Mouse (Mus musculus) midbrain, embryonic 10.5 days (tissue): ENCODE data around the gene Prdm10. TPM values are rescaled to one million over a fixed set of nuclear protein-coding genes. Genes with fewer than 3 reads are reported as not detected.
A peak's percentile ranks its signal among the peaks of the same experiment; 100 is the strongest.

Source experiments
- DNase-seq: peaks from one replicate; pipeline ENCODE4 v3.0.0-alpha.2; 2017; ENCODE audit warnings: low spot score
- H3K27ac ChIP-seq: fragments of 300-500 bp; sonication (generic); replicated peaks from 2 replicates; pipeline ENCODE4 v1.5.1; 2016; ENCODE audit warnings: mild to moderate bottlenecking
- H3K27me3 ChIP-seq: fragments of 300-500 bp; sonication (generic); 2 replicates; pipeline ENCODE4 v1.6.1; 2016; ENCODE audit warnings: low read depth, mild to moderate bottlenecking; ENCODE audit not compliant: poor library complexity, severe bottlenecking
- H3K36me3 ChIP-seq: fragments of 300-500 bp; sonication (generic); 2 replicates; pipeline ENCODE4 v1.6.1; 2016; ENCODE audit warnings: mild to moderate bottlenecking, moderate library complexity
- H3K4me1 ChIP-seq: fragments of 300-500 bp; sonication (generic); 2 replicates; pipeline ENCODE4 v1.6.1; 2016
- H3K4me3 ChIP-seq: fragments of 300-500 bp; sonication (generic); 2 replicates; pipeline ENCODE4 v1.5.1; 2016; ENCODE audit warnings: mild to moderate bottlenecking, moderate library complexity
- H3K9me3 ChIP-seq: fragments of 300-500 bp; sonication (generic); replicated peaks from 2 replicates; pipeline ENCODE4 v1.6.1; 2016; ENCODE audit warnings: mild to moderate bottlenecking
- WGBS: fragments of 180-500 bp; shearing (Covaris S2); methylation state at CpG from one replicate; pipeline ENCODE4 v1.1.7; 2016; 5-methylcytosine and 5-hydroxymethylcytosine counted together
- polyA plus RNA-seq: library from polyadenylated mRNA; unstranded; fragments of >200 nt; fragmentation: Nextera tagmentation; extraction: Ambion mirVana; gene quantifications from 2 replicates; pipeline ENCODE4 v1.2.1, GENCODE M21; 2016

Prdm10 gene
- polyA plus RNA-seq, 1 experiment from 2014 or later: 7.3 TPM

- Histone ChIP-seq H3K27ac (no peak overlapping the region), H3K27me3 (no peaks in the 10 kb centered on the region), H3K4me3 (no peak overlapping the region), H3K4me1 (peaks cover 4% of the 10 kb centered on the region; the same call in 1 of the 2 replicates), H3K9me3 (no peaks in the 10 kb centered on the region), H3K36me3 (no peaks in the 10 kb centered on the region)
- WGBS: 89% methylated on average over 8 of the region's 8 CpGs
- DNase-seq: no peak
Measured at GRCm38 (mm10) chr9:31247447-31248220, 32.7 kb upstream of the Prdm10 start.

DNA sequence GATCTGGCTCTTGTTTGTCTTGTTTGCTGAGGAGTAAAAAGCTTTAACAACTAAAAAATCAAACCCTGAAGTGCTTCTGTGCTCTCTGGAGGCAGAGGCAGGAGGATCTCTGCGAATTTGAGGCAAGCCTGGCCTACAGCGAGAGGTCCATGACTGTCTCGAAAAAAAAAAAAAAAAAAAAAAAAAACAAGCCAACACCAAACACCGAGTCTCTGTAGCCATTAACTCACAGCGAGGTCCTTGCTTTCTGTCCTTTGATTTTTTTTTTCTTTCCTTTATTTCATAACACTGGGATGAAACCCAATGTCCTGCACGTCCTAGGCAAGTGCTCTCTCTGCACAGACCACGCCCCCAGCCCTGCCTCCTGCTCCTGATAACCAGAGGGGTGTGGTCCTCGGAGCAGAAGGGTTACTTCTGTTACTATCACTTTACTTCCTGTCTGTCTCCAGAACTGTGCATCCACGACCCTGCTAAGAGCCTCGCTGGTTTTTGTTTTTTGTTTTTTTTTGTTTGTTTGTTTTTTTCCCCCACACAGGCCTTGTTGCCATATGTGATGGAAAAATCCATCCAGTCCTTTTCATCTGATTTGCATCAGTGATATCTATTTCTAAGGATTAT is 28.0 kb upstream of the Prdm10 start:
- 82% methylated on average over 10 of the region's 10 CpGs for WGBS
- DNase-seq: no peak
- H3K4me1 ChIP-seq: peaks cover 6% of the 10 kb centered on the region

GRCm38 (mm10) chr9:31253311-31253734 is 27.0 kb upstream of the Prdm10 start:
- H3K27ac ChIP-seq: peak overlapping the region; percentile 39
- H3K4me1 ChIP-seq: peaks cover 6% of the 10 kb centered on the region
- DNase-seq: no peak

More for the DNA sequence above, 28.0 kb upstream of the Prdm10 start:
- Histone ChIP-seq H3K27ac (no peak overlapping the region), H3K27me3 (no peaks in the 10 kb centered on the region), H3K9me3 (no peaks in the 10 kb centered on the region), H3K36me3 (no peaks in the 10 kb centered on the region), H3K4me3 (no peak overlapping the region)

DNA sequence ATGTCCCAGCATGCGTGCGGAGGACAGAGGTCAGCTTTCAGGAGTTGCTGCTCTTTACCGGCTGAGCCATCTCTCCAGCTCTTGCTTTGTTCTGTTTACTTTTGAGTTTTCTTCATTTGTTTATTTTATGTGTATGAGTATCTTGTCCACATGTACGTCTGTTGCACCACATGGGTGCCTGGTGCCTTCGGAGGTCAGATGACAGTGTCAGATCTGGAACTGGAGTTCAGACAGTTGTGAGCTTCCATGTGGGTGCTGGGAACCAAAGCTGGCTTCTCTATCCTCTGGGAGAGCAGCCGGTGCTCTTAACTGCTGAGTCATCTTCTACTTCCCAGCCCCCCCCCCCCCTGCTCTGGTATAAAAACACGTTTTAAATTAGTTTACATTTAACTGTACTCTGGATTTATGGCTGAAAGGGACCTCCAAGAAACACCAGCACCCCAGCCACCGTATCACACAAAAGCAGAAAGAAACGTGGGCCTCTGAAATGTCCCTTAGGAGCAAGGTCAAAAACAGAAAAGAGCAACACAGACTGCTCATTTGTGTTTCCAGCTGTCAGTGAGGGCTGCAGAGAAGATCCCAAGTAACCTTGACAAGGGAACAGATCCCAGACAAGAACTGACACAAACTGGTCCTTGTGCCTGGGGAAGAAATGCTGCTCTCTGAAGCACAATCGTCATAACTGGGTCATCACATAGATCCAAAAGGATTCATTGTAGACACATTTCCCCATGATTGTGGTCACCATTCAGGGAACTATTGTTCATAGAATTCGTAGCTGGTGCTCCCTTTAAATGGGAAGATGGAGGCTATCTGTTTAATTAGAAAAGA is 26.3 kb upstream of the Prdm10 start:
- H3K27me3 ChIP-seq: no peaks in the 10 kb centered on the region
- no peaks in the 10 kb centered on the region for H3K36me3 ChIP-seq
- peaks cover 6% of the 10 kb centered on the region for H3K4me1 ChIP-seq
- no peak for DNase-seq
- peak overlapping the region; percentile 39 for H3K27ac ChIP-seq
- H3K4me3 ChIP-seq: no peak overlapping the region
- 72% methylated on average over 11 of the region's 11 CpGs for WGBS
- no peaks in the 10 kb centered on the region for H3K9me3 ChIP-seq

More at GRCm38 (mm10) chr9:31253311-31253734, 27.0 kb upstream of the Prdm10 start:
- Histone ChIP-seq H3K27me3 (no peaks in the 10 kb centered on the region), H3K9me3 (no peaks in the 10 kb centered on the region), H3K36me3 (no peaks in the 10 kb centered on the region), H3K4me3 (no peak overlapping the region)
- WGBS: 69% methylated on average over 10 of the region's 10 CpGs

DNA sequence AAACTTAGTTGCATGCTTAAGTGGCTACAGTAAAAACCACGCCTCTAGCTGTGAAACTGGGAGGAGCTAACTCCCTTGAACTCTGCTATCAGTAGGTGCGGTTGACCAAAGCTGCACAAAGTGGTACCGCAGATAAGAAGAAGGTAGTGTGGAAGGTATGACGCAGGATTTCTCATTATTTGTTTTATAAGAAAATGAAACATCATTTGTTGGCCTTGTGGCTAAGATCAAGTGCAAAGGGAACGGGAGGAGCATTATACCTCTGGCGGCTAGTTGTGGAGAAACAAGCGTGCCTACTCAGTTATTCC is 25.7 kb upstream of the Prdm10 start:
- Histone ChIP-seq H3K27ac (no peak overlapping the region), H3K4me1 (peaks cover 6% of the 10 kb centered on the region), H3K27me3 (no peaks in the 10 kb centered on the region), H3K36me3 (no peaks in the 10 kb centered on the region), H3K4me3 (no peak overlapping the region), H3K9me3 (no peaks in the 10 kb centered on the region)
- WGBS: 89% methylated on average over 7 of the region's 7 CpGs
- DNase-seq: no peak

GRCm38 (mm10) chr9:31255953-31256352 is 24.4 kb upstream of the Prdm10 start:
- 86% methylated on average over 7 of the region's 7 CpGs for WGBS

GRCm38 (mm10) chr9:31258237-31258636 is 22.1 kb upstream of the Prdm10 start:
- H3K4me1 ChIP-seq: peaks cover 11% of the 10 kb centered on the region
- no peaks in the 10 kb centered on the region for H3K27me3 ChIP-seq
- H3K27ac ChIP-seq: no peak overlapping the region
- no peak for DNase-seq
- H3K36me3 ChIP-seq: no peaks in the 10 kb centered on the region
- WGBS: 82% methylated on average over 3 of the region's 3 CpGs
- H3K4me3 ChIP-seq: no peak overlapping the region
- no peaks in the 10 kb centered on the region for H3K9me3 ChIP-seq

More at GRCm38 (mm10) chr9:31255953-31256352, 24.4 kb upstream of the Prdm10 start:
- Histone ChIP-seq H3K9me3 (no peaks in the 10 kb centered on the region), H3K4me3 (no peak overlapping the region), H3K27me3 (no peaks in the 10 kb centered on the region), H3K36me3 (no peaks in the 10 kb centered on the region), H3K27ac (no peak overlapping the region), H3K4me1 (peaks cover 6% of the 10 kb centered on the region)
- DNase-seq: no peak

- 82% methylated on average over 4 of the region's 4 CpGs for WGBS
- DNase-seq: no peak
- no peak overlapping the region for H3K4me3 ChIP-seq
Measured at GRCm38 (mm10) chr9:31260219-31260618, 20.1 kb upstream of the Prdm10 start.

DNA sequence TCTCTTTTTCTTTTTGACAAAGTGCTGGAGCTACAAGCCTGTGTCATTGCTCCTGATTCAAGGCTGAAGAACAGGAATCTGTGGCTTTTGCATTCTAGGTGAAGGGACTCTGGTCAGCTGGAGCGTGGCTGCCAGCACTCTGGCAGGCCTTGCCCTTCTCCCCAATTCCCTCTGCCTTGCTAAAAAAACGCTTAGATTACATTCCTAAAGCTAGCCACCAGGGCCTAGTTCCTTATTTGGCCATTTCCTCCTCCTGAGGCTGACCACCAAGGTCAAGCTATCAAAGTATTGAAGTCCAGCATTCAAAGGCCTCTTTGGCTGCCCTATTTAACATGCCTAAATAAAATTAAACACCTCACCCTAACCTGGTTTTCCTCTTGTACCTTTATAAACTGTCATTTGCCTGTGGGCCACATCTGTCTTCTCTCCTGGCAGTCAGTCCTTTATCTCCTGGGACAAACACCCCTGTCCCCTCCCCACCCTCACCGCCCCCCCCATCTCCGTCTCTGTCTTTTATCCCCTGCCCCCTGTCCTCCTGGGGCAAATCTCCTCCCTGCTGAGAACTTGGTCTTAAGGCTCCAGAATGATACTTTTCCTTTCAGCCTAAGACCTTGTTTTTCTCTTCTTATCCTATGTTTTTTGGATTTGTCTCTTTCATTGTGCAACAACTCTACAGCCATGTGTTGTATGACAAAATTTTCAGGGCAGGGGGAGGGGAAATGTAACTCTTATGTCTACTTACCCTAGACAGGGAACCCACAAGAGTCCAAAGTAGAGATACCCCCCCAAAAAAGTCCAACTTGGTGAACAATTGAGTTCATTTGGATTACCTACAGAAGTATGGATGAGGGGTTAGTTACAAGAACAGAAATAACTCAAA is 17.9 kb upstream of the Prdm10 start:
- 0 out of 2 replicates have a peak, but pooled peaks cover 5% of the 10 kb centered on the region for H3K9me3 ChIP-seq
- H3K27ac ChIP-seq: no peak overlapping the region
- H3K36me3 ChIP-seq: no peaks in the 10 kb centered on the region
- H3K4me3 ChIP-seq: no peak overlapping the region
- H3K27me3 ChIP-seq: no peaks in the 10 kb centered on the region
- H3K4me1 ChIP-seq: peaks cover 5% of the 10 kb centered on the region; the same call in 1 of the 2 replicates
- no peak for DNase-seq
- 35% methylated on average over 4 of the region's 4 CpGs for WGBS

More at GRCm38 (mm10) chr9:31260219-31260618, 20.1 kb upstream of the Prdm10 start:
- Histone ChIP-seq H3K27ac (no peak overlapping the region), H3K36me3 (no peaks in the 10 kb centered on the region), H3K4me1 (peaks cover 5% of the 10 kb centered on the region; the same call in 1 of the 2 replicates), H3K9me3 (no peaks in the 10 kb centered on the region), H3K27me3 (no peaks in the 10 kb centered on the region)

- 78% methylated on average over 5 of the region's 5 CpGs for WGBS
- Histone ChIP-seq H3K27ac (no peak overlapping the region), H3K27me3 (no peaks in the 10 kb centered on the region), H3K36me3 (no peaks in the 10 kb centered on the region), H3K9me3 (0 out of 2 replicates have a peak, but pooled peaks cover 5% of the 10 kb centered on the region), H3K4me3 (no peak overlapping the region), H3K4me1 (peaks cover 5% of the 10 kb centered on the region; the same call in 1 of the 2 replicates)
- DNase-seq: no peak
Measured at GRCm38 (mm10) chr9:31266013-31266659, 14.2 kb upstream of the Prdm10 start.

GRCm38 (mm10) chr9:31271221-31272015 is 8.9 kb upstream of the Prdm10 start:
- H3K27ac ChIP-seq: no peak overlapping the region
- H3K4me1 ChIP-seq: peaks cover 7% of the 10 kb centered on the region
- WGBS: 89% methylated on average over 8 of the region's 8 CpGs
- H3K36me3 ChIP-seq: no peaks in the 10 kb centered on the region
- no peaks in the 10 kb centered on the region for H3K27me3 ChIP-seq
- no peak overlapping the region for H3K4me3 ChIP-seq
- no peaks in the 10 kb centered on the region for H3K9me3 ChIP-seq
- no peak for DNase-seq
